Comparison of ENCODE assay signal across 24 mouse cellular contexts in the genomic region with DNA sequence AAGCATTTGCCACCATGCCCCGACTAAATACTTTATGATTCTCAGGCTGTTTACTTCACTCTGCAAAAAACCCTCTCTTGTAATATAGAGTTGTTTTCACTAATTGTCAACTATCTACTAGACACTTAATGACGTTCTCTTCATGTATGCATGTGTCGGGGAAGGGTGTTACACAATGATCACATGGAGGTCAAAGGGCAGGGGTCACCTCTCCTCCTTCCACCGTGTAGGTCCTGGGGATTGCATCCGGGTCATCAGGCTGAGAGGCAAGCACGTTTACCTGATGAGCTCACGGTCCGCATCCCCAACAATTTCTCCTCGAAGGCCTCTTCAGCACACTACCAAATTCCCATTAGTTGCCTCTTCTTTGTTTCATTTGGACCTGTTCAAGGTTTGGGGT. TPM values are rescaled to one million over a fixed set of nuclear protein-coding genes. Genes with fewer than 3 reads are reported as not detected.
"Had no signal": no experiment of that assay in that cellular context is flagged by ENCODE, and none has a peak within 500 bp of the region (broad histone marks: within the 10 kb centered on the region; RNA-seq: fewer than 3 reads in every experiment).

No protein-coding gene starts in this region.

- H3K9ac ChIP-seq: lung, embryonic 14.5 days; midbrain, embryonic 12.5 days; neural tube, embryonic 13.5 days; neural tube, embryonic 15.5 days had no signal

- DNase-seq: lung, embryonic 14.5 days; lung, postnatal 10 days; lung, postnatal 4 days; midbrain, embryonic 14.5 days; retina, postnatal 1 day; right cerebral cortex, adult 18-20 months; right cerebral cortex, postnatal 25 days; right cerebral cortex, postnatal 4 days; spleen, adult 18-20 months; thymus, adult 18-20 months; thymus, postnatal 14 days; thymus, postnatal 36 days had no signal

- H3K27me3 ChIP-seq: neural tube, embryonic 13.5 days; neural tube, embryonic 15.5 days had no signal

- H3K4me3 ChIP-seq: midbrain, embryonic 10.5 days; midbrain, embryonic 12.5 days; myocyte; neural tube, embryonic 13.5 days; neural tube, embryonic 15.5 days had no signal

- H3K36me3 ChIP-seq: midbrain, embryonic 10.5 days; midbrain, embryonic 12.5 days; neural tube, embryonic 13.5 days; neural tube, embryonic 15.5 days had no signal

- H3K9me3 ChIP-seq: midbrain, embryonic 10.5 days; midbrain, embryonic 12.5 days; neural tube, embryonic 13.5 days; neural tube, embryonic 15.5 days had no signal

- H3K27ac ChIP-seq: midbrain, embryonic 10.5 days; midbrain, embryonic 12.5 days; neural tube, embryonic 13.5 days; neural tube, embryonic 15.5 days had no signal

- ATAC-seq: midbrain, embryonic 16.5 days had no signal

- H3K4me2 ChIP-seq: lung, embryonic 14.5 days; midbrain, embryonic 12.5 days; neural tube, embryonic 13.5 days; neural tube, embryonic 15.5 days had no signal

RNA-seq across cellular contexts. Expression of a gene that starts 26.6 kb away (rescaled TPM):
- total RNA-seq: megakaryocyte, adult 5-6 weeks had no signal
- polyA plus RNA-seq: lung, embryonic 16.5 days; midbrain, embryonic 12.5 days; midbrain, embryonic 14.5 days; midbrain, embryonic 16.5 days; myocyte; neural tube, embryonic 11.5 days; neural tube, embryonic 13.5 days had no signal

RNA-seq across cellular contexts. Expression of a gene that starts 41.1 kb away (rescaled TPM):
- total RNA-seq: megakaryocyte, adult 5-6 weeks; megakaryocyte-erythroid progenitor cell, adult 5-6 weeks had no signal
- polyA plus RNA-seq: lung, embryonic 14.5 days; lung, embryonic 16.5 days; midbrain, embryonic 10.5 days; midbrain, embryonic 12.5 days; midbrain, embryonic 14.5 days; neural tube, embryonic 13.5 days; stomach, embryonic 14.5 days; stomach, embryonic 16.5 days had no signal
